Mouse (Mus musculus) hindbrain, embryonic 13.5 days (tissue): ENCODE results near the gene Slc18b1. TPM values are rescaled to one million over a fixed set of nuclear protein-coding genes. Genes with fewer than 3 reads are reported as not detected.

Source experiments
- ATAC-seq: fragments of 200-750 bp; cut with Nextera tagmentation; 2 replicates; pipeline ENCODE4 v1.8.0; 2017; ENCODE audit warnings: moderate TSS enrichment; ENCODE audit not compliant: low FRiP score
- H3K27ac ChIP-seq: fragments of 300-500 bp; sonication (generic); 2 replicates; pipeline ENCODE4 v1.5.1; 2015; ENCODE audit warnings: inconsistent platforms, mild to moderate bottlenecking, moderate library complexity
- H3K27me3 ChIP-seq: fragments of 300-500 bp; sonication (generic); 2 replicates; pipeline ENCODE4 v1.6.1; 2015; ENCODE audit warnings: mild to moderate bottlenecking, inconsistent platforms
- H3K36me3 ChIP-seq: fragments of 300-500 bp; sonication (generic); 2 replicates; pipeline ENCODE4 v1.6.1; 2015; ENCODE audit warnings: mild to moderate bottlenecking, inconsistent platforms
- H3K4me1 ChIP-seq: fragments of 300-500 bp; sonication (generic); replicated peaks from 2 replicates; pipeline ENCODE4 v1.6.1; 2015; ENCODE audit warnings: inconsistent platforms
- H3K4me2 ChIP-seq: fragments of 300-500 bp; sonication (generic); 2 replicates; pipeline ENCODE4 v1.6.1; 2015; ENCODE audit warnings: inconsistent platforms, mild to moderate bottlenecking, moderate library complexity
- H3K4me3 ChIP-seq: fragments of 300-500 bp; sonication (generic); 2 replicates; pipeline ENCODE4 v1.5.1; 2015; ENCODE audit warnings: mild to moderate bottlenecking, inconsistent platforms
- H3K9ac ChIP-seq: fragments of 300-500 bp; sonication (generic); 2 replicates; pipeline ENCODE4 v1.6.1; 2015; ENCODE audit warnings: mild to moderate bottlenecking, inconsistent platforms
- H3K9me3 ChIP-seq: fragments of 300-500 bp; sonication (generic); 2 replicates; pipeline ENCODE4 v1.6.1; 2016; ENCODE audit warnings: inconsistent platforms
- WGBS: fragments of 180-500 bp; shearing (Covaris S2); methylation state at CpG from one replicate; pipeline ENCODE4 v1.1.7; 2015; 5-methylcytosine and 5-hydroxymethylcytosine counted together
- polyA plus RNA-seq: library from polyadenylated mRNA; unstranded; fragments of >200 nt; fragmentation: Nextera tagmentation; extraction: Ambion mirVana; gene quantifications from 2 replicates; pipeline ENCODE4 v1.2.1, GENCODE M21; 2015

The Slc18b1 gene
- polyA plus RNA-seq, 1 experiment from 2014 or later = 22.0 TPM

- Histone ChIP-seq H3K4me2 (no peak overlapping the region), H3K4me1 (no peaks in the 10 kb centered on the region; the same call in 1 of the 2 replicates), H3K4me3 (no peak overlapping the region), H3K9me3 (no peaks in the 10 kb centered on the region), H3K27me3 (no peaks in the 10 kb centered on the region), H3K27ac (no peak overlapping the region), H3K9ac (no peak overlapping the region), H3K36me3 (peaks cover 25% of the 10 kb centered on the region)
- ATAC-seq = no peak
- 46% methylated on average over 11 of the region's 11 CpGs for WGBS
Observed at GRCm38 (mm10) chr10:23812852-23813766, 16.3 kb downstream of the Slc18b1 start.

GRCm38 (mm10) chr10:23815168-23815567 lies 18.4 kb downstream of the Slc18b1 start:
- peaks cover 37% of the 10 kb centered on the region for H3K36me3 ChIP-seq
- H3K9me3 ChIP-seq = no peaks in the 10 kb centered on the region
- H3K4me1 ChIP-seq = no peaks in the 10 kb centered on the region; the same call in 1 of the 2 replicates
- no peak overlapping the region for H3K9ac ChIP-seq
- WGBS = 60% methylated on average over 1 of the region's 1 CpGs
- H3K4me2 ChIP-seq = no peak overlapping the region
- no peak overlapping the region for H3K27ac ChIP-seq
- no peak overlapping the region for H3K4me3 ChIP-seq
- no peak for ATAC-seq
- no peaks in the 10 kb centered on the region for H3K27me3 ChIP-seq

GRCm38 (mm10) chr10:23816241-23816640 lies 19.5 kb downstream of the Slc18b1 start:
- Histone ChIP-seq H3K4me2 (no peak overlapping the region), H3K36me3 (peaks cover 40% of the 10 kb centered on the region), H3K27ac (no peak overlapping the region), H3K9ac (no peak overlapping the region), H3K4me3 (no peak overlapping the region), H3K27me3 (no peaks in the 10 kb centered on the region), H3K4me1 (no peaks in the 10 kb centered on the region; the same call in 1 of the 2 replicates), H3K9me3 (no peaks in the 10 kb centered on the region)
- WGBS = 93% methylated on average over 7 of the region's 7 CpGs
- no peak for ATAC-seq

GRCm38 (mm10) chr10:23826516-23826915 lies 29.7 kb downstream of the Slc18b1 start:
- 93% methylated on average over 7 of the region's 7 CpGs for WGBS
- Histone ChIP-seq H3K9ac (no peak overlapping the region), H3K27ac (no peak overlapping the region), H3K9me3 (no peaks in the 10 kb centered on the region), H3K4me2 (no peak overlapping the region), H3K4me1 (no peaks in the 10 kb centered on the region), H3K4me3 (no peak overlapping the region), H3K36me3 (peaks cover 74% of the 10 kb centered on the region), H3K27me3 (no peaks in the 10 kb centered on the region)
- no peak for ATAC-seq

- H3K27ac ChIP-seq = no peak overlapping the region
- no peak for ATAC-seq
- 83% methylated on average over 9 of the region's 9 CpGs for WGBS
Observed at GRCm38 (mm10) chr10:23836003-23836964, 39.5 kb downstream of the Slc18b1 start.

GRCm38 (mm10) chr10:23837115-23837514 lies 40.3 kb downstream of the Slc18b1 start:
- no peaks in the 10 kb centered on the region for H3K27me3 ChIP-seq
- 85% methylated on average over 3 of the region's 3 CpGs for WGBS
- H3K9me3 ChIP-seq = no peaks in the 10 kb centered on the region
- no peak overlapping the region for H3K27ac ChIP-seq
- H3K9ac ChIP-seq = no peak overlapping the region
- H3K4me1 ChIP-seq = no peaks in the 10 kb centered on the region
- no peak for ATAC-seq
- no peak overlapping the region for H3K4me3 ChIP-seq
- H3K36me3 ChIP-seq = no peaks in the 10 kb centered on the region
- H3K4me2 ChIP-seq = no peak overlapping the region

More at GRCm38 (mm10) chr10:23836003-23836964, 39.5 kb downstream of the Slc18b1 start:
- Histone ChIP-seq H3K4me1 (no peaks in the 10 kb centered on the region), H3K9ac (no peak overlapping the region), H3K9me3 (no peaks in the 10 kb centered on the region), H3K4me2 (no peak overlapping the region), H3K27me3 (no peaks in the 10 kb centered on the region), H3K4me3 (no peak overlapping the region), H3K36me3 (no peaks in the 10 kb centered on the region)

GRCm38 (mm10) chr10:23838910-23839309 lies 42.1 kb downstream of the Slc18b1 start:
- Histone ChIP-seq H3K9me3 (no peaks in the 10 kb centered on the region), H3K27me3 (no peaks in the 10 kb centered on the region), H3K4me2 (no peak overlapping the region), H3K4me1 (no peaks in the 10 kb centered on the region), H3K9ac (no peak overlapping the region), H3K36me3 (no peaks in the 10 kb centered on the region), H3K4me3 (no peak overlapping the region), H3K27ac (no peak overlapping the region)
- ATAC-seq = no peak
- WGBS = 95% methylated on average over 3 of the region's 3 CpGs

- Histone ChIP-seq H3K36me3 (no peaks in the 10 kb centered on the region), H3K4me2 (no peak overlapping the region), H3K4me3 (no peak overlapping the region), H3K27me3 (no peaks in the 10 kb centered on the region), H3K27ac (no peak overlapping the region), H3K4me1 (no peaks in the 10 kb centered on the region), H3K9me3 (no peaks in the 10 kb centered on the region), H3K9ac (no peak overlapping the region)
- 45% methylated on average over 9 of the region's 9 CpGs for WGBS
- no peak for ATAC-seq
Observed at GRCm38 (mm10) chr10:23839368-23839767, 42.6 kb downstream of the Slc18b1 start.

GRCm38 (mm10) chr10:23840496-23840895 lies 43.7 kb downstream of the Slc18b1 start:
- ATAC-seq = no peak
- Histone ChIP-seq H3K4me3 (no peak overlapping the region), H3K27ac (no peak overlapping the region), H3K27me3 (no peaks in the 10 kb centered on the region), H3K36me3 (no peaks in the 10 kb centered on the region), H3K9me3 (no peaks in the 10 kb centered on the region), H3K4me2 (no peak overlapping the region), H3K9ac (no peak overlapping the region), H3K4me1 (no peaks in the 10 kb centered on the region)
- 85% methylated on average over 4 of the region's 4 CpGs for WGBS

- H3K4me2 ChIP-seq = no peak within 1 kb of the TSS
- no peaks in the 10 kb centered on the region for H3K4me1 ChIP-seq
- H3K27me3 ChIP-seq = no peaks in the 10 kb centered on the region
- no peaks in the 10 kb centered on the region for H3K9me3 ChIP-seq
- H3K9ac ChIP-seq = no peak within 1 kb of the TSS
- H3K4me3 ChIP-seq = no peak within 1 kb of the TSS
- ATAC-seq = no peak
- 83% methylated on average over 4 of the region's 4 CpGs for WGBS
- no peaks in the 10 kb centered on the region for H3K36me3 ChIP-seq
- no peak within 1 kb of the TSS for H3K27ac ChIP-seq
Observed at GRCm38 (mm10) chr10:23851228-23851912, 54.6 kb downstream of the Slc18b1 start, which contains the start of gene Vnn3. Vnn3 (plus strand) TSS chr10:23851462.

- no peaks in the 10 kb centered on the region for H3K36me3 ChIP-seq
- no peaks in the 10 kb centered on the region for H3K27me3 ChIP-seq
- no peak overlapping the region for H3K9ac ChIP-seq
- no peak overlapping the region for H3K4me2 ChIP-seq
- H3K4me3 ChIP-seq = no peak overlapping the region
- no peak for ATAC-seq
- H3K27ac ChIP-seq = no peak overlapping the region
- no peaks in the 10 kb centered on the region for H3K9me3 ChIP-seq
- H3K4me1 ChIP-seq = no peaks in the 10 kb centered on the region
- WGBS = 91% methylated on average over 2 of the region's 2 CpGs
Observed at GRCm38 (mm10) chr10:23852096-23852495, 55.3 kb downstream of the Slc18b1 start.
